Mouse (Mus musculus) embryonic facial prominence, embryonic 11.5 days (tissue): ENCODE data around the gene Herc2. TPM values are rescaled to one million over a fixed set of nuclear protein-coding genes. Genes with fewer than 3 reads are reported as not detected.

Experiments
- ATAC-seq: fragments of 200-750 bp; cut with Nextera tagmentation; replicated peaks from 2 replicates; pipeline ENCODE4 v1.8.0; 2017; ENCODE audit warnings: low read depth; ENCODE audit not compliant: insufficient number of reproducible peaks, low FRiP score, low TSS enrichment
- DNase-seq: peaks from one replicate; pipeline ENCODE4 v3.0.0-alpha.2; 2015; ENCODE audit warnings: low spot score
- H3K27ac ChIP-seq: fragments of 300-500 bp; sonication (generic); replicated peaks from 2 replicates; pipeline ENCODE4 v1.5.1; 2014; ENCODE audit warnings: mild to moderate bottlenecking, low read depth, low read length, control low read depth
- H3K27me3 ChIP-seq: fragments of 300-500 bp; sonication (generic); 2 replicates; pipeline ENCODE4 v1.6.1; 2014; ENCODE audit warnings: mild to moderate bottlenecking, low read length, moderate library complexity, mixed read lengths; ENCODE audit not compliant: control insufficient read depth, insufficient read depth
- H3K36me3 ChIP-seq: fragments of 300-500 bp; sonication (generic); replicated peaks from 2 replicates; pipeline ENCODE4 v1.6.1; 2014; ENCODE audit warnings: low read depth, mild to moderate bottlenecking, low read length, moderate library complexity, mixed read lengths; ENCODE audit not compliant: control insufficient read depth, insufficient read depth
- H3K4me1 ChIP-seq: fragments of 300-500 bp; sonication (generic); 2 replicates; pipeline ENCODE4 v1.6.1; 2014; ENCODE audit warnings: low read length, mixed read lengths; ENCODE audit not compliant: control insufficient read depth, insufficient read depth
- H3K4me2 ChIP-seq: fragments of 300-500 bp; sonication (generic); 2 replicates; pipeline ENCODE4 v1.6.1; 2014; ENCODE audit warnings: low read depth, mild to moderate bottlenecking, control low read depth, low read length, moderate library complexity
- H3K4me3 ChIP-seq: fragments of 300-500 bp; sonication (generic); 2 replicates; pipeline ENCODE4 v1.5.1; 2014; ENCODE audit warnings: low read depth, low read length, control low read depth
- H3K9ac ChIP-seq: fragments of 300-500 bp; sonication (generic); replicated peaks from 2 replicates; pipeline ENCODE4 v1.6.1; 2014; ENCODE audit warnings: mild to moderate bottlenecking, control low read depth, low read length
- H3K9me3 ChIP-seq: fragments of 300-500 bp; sonication (generic); replicated peaks from 2 replicates; pipeline ENCODE4 v1.6.1; 2016; ENCODE audit warnings: mild to moderate bottlenecking, low read length, inconsistent platforms, mixed read lengths; ENCODE audit not compliant: control insufficient read depth
- WGBS: fragments of 180-500 bp; shearing (Covaris S2); extraction: QIAGEN DNeasy Blood & Tissue Kit; methylation state at CpG from one replicate; pipeline ENCODE4 v1.1.7; 2014; 5-methylcytosine and 5-hydroxymethylcytosine counted together
- polyA plus RNA-seq: library from polyadenylated mRNA; unstranded; fragments of >200 nt; fragmentation: Nextera tagmentation; extraction: Ambion mirVana; gene quantifications from 2 replicates; pipeline ENCODE4 v1.2.1, GENCODE M21; 2014

The Herc2 gene
- polyA plus RNA-seq, 1 experiment from 2014 or later: 22.9 TPM

- Histone ChIP-seq H3K36me3 (peaks cover 5% of the 10 kb centered on the region), H3K9ac (no peak overlapping the region), H3K4me1 (no peaks in the 10 kb centered on the region), H3K4me3 (no peak overlapping the region), H3K27me3 (no peaks in the 10 kb centered on the region), H3K4me2 (no peak overlapping the region), H3K9me3 (no peaks in the 10 kb centered on the region), H3K27ac (no peak overlapping the region)
- DNase-seq (no peak), ATAC-seq (no peak)
- 87% methylated on average over 3 of the region's 3 CpGs for WGBS
These were observed 39.1 kb downstream of the Herc2 start for GRCm38 (mm10) chr7:56089097-56089496.

- no peak overlapping the region for H3K4me2 ChIP-seq
- no peak overlapping the region for H3K9ac ChIP-seq
- no peaks in the 10 kb centered on the region for H3K9me3 ChIP-seq
- DNase-seq: no peak
- H3K27ac ChIP-seq: no peak overlapping the region
- no peak overlapping the region for H3K4me3 ChIP-seq
- WGBS: 94% methylated on average over 5 of the region's 5 CpGs
- H3K27me3 ChIP-seq: no peaks in the 10 kb centered on the region
- 0 out of 2 replicates have a peak, but pooled peaks have one; percentile 39 for ATAC-seq
- no peaks in the 10 kb centered on the region for H3K4me1 ChIP-seq
- peaks cover 5% of the 10 kb centered on the region for H3K36me3 ChIP-seq
These were observed 41.4 kb downstream of the Herc2 start for GRCm38 (mm10) chr7:56091445-56091844.

GRCm38 (mm10) chr7:56102293-56102847 lies 52.4 kb downstream of the Herc2 start:
- H3K9ac ChIP-seq: no peak overlapping the region
- no peak overlapping the region for H3K4me2 ChIP-seq
- WGBS: 91% methylated on average over 5 of the region's 5 CpGs
- no peak overlapping the region for H3K4me3 ChIP-seq
- no peaks in the 10 kb centered on the region for H3K27me3 ChIP-seq
- peaks cover 9% of the 10 kb centered on the region for H3K36me3 ChIP-seq
- no peak overlapping the region for H3K27ac ChIP-seq
- ATAC-seq (no peak), DNase-seq (no peak)
- no peaks in the 10 kb centered on the region for H3K4me1 ChIP-seq
- H3K9me3 ChIP-seq: no peaks in the 10 kb centered on the region

GRCm38 (mm10) chr7:56112999-56113398 lies 63.0 kb downstream of the Herc2 start:
- no peak overlapping the region for H3K4me2 ChIP-seq
- H3K4me1 ChIP-seq: no peaks in the 10 kb centered on the region
- DNase-seq (no peak), ATAC-seq (0 out of 2 replicates have a peak, but pooled peaks have one; percentile 62)
- H3K9me3 ChIP-seq: no peaks in the 10 kb centered on the region
- H3K4me3 ChIP-seq: no peak overlapping the region
- WGBS: 86% methylated on average over 6 of the region's 6 CpGs
- no peak overlapping the region for H3K27ac ChIP-seq
- H3K27me3 ChIP-seq: no peaks in the 10 kb centered on the region
- no peaks in the 10 kb centered on the region for H3K36me3 ChIP-seq
- no peak overlapping the region for H3K9ac ChIP-seq

- H3K36me3 ChIP-seq: no peaks in the 10 kb centered on the region
- DNase-seq: no peak
- WGBS: 91% methylated on average over 1 of the region's 1 CpGs
These were observed 64.2 kb downstream of the Herc2 start for GRCm38 (mm10) chr7:56114148-56114547.

GRCm38 (mm10) chr7:56120968-56121367 lies 71.0 kb downstream of the Herc2 start:
- no peaks in the 10 kb centered on the region for H3K4me1 ChIP-seq
- H3K4me3 ChIP-seq: no peak overlapping the region
- WGBS: 83% methylated on average over 7 of the region's 7 CpGs
- no peaks in the 10 kb centered on the region for H3K36me3 ChIP-seq
- ATAC-seq: no peak
- no peaks in the 10 kb centered on the region for H3K9me3 ChIP-seq
- H3K27ac ChIP-seq: no peak overlapping the region
- no peaks in the 10 kb centered on the region for H3K27me3 ChIP-seq
- DNase-seq: no peak
- H3K4me2 ChIP-seq: no peak overlapping the region
- no peak overlapping the region for H3K9ac ChIP-seq

More at GRCm38 (mm10) chr7:56114148-56114547, 64.2 kb downstream of the Herc2 start:
- H3K4me3 ChIP-seq: no peak overlapping the region
- no peak overlapping the region for H3K4me2 ChIP-seq
- ATAC-seq: no peak
- no peak overlapping the region for H3K9ac ChIP-seq
- H3K27me3 ChIP-seq: no peaks in the 10 kb centered on the region
- no peak overlapping the region for H3K27ac ChIP-seq
- no peaks in the 10 kb centered on the region for H3K4me1 ChIP-seq
- H3K9me3 ChIP-seq: no peaks in the 10 kb centered on the region

GRCm38 (mm10) chr7:56121425-56121824 lies 71.4 kb downstream of the Herc2 start:
- H3K9ac ChIP-seq: no peak overlapping the region
- DNase-seq (no peak), ATAC-seq (no peak)
- 98% methylated on average over 5 of the region's 5 CpGs for WGBS
- no peaks in the 10 kb centered on the region for H3K9me3 ChIP-seq
- no peak overlapping the region for H3K4me2 ChIP-seq
- H3K27ac ChIP-seq: no peak overlapping the region
- H3K4me1 ChIP-seq: no peaks in the 10 kb centered on the region
- no peak overlapping the region for H3K4me3 ChIP-seq
- H3K27me3 ChIP-seq: no peaks in the 10 kb centered on the region
- no peaks in the 10 kb centered on the region for H3K36me3 ChIP-seq

- Histone ChIP-seq H3K27me3 (no peaks in the 10 kb centered on the region), H3K4me1 (no peaks in the 10 kb centered on the region), H3K27ac (no peak overlapping the region), H3K9ac (no peak overlapping the region), H3K36me3 (peaks cover 3% of the 10 kb centered on the region), H3K9me3 (no peaks in the 10 kb centered on the region), H3K4me2 (no peak overlapping the region), H3K4me3 (no peak overlapping the region)
- DNase-seq (no peak), ATAC-seq (no peak)
- WGBS: 95% methylated on average over 3 of the region's 3 CpGs
These were observed 78.1 kb downstream of the Herc2 start for GRCm38 (mm10) chr7:56128080-56128479.
